Mouse (Mus musculus): ENCODE results near the gene Slc25a38. TPM values are rescaled to one million over a fixed set of nuclear protein-coding genes. Genes with fewer than 3 reads are reported as not detected.

Gene Slc25a38
- polyA plus RNA-seq (2012): 44.5 and 58.9 TPM in 2 replicates

DNA sequence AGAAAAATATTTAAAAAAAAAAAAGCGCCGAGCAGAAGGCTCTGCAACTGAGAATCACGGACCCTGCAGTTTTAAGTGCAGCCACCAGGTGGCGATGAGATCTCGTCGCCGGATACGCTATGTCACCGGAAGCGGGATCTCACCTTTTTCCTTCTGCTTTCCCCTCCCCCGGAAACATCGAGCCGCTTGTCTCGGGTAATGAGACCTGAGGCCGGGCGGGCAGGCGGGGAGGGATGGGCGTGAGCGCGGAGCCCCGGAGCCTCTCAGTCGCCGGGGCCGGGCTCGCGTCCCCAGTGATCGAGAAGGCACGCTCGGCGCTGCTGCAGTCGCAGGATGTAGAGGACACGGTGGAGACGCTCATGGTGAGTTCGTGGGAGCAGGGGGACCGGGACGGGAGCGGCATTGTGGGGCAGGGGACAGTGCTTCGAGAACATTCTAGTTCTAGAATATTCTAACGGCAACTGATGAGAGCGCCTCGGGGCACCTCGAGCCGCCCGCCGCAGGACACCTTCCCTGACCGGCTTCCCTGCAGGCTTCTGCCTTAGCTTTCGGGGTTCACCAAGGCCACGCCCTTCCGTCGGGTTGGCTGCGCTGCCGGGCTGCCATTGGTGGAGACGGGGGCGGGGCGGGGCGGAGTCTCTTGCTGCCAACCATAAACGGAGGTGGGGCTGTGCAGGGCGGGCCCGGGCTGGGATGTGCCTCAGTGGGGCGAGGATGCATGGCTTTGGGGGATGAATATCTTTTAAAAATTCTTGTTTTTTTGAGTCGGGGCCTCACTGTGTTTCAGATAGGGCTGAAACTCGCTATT is at the start of gene Slc25a38:
Slc25a38 (plus strand) TSS at position 164 of the 808 bp plus-strand sequence.

DNA sequence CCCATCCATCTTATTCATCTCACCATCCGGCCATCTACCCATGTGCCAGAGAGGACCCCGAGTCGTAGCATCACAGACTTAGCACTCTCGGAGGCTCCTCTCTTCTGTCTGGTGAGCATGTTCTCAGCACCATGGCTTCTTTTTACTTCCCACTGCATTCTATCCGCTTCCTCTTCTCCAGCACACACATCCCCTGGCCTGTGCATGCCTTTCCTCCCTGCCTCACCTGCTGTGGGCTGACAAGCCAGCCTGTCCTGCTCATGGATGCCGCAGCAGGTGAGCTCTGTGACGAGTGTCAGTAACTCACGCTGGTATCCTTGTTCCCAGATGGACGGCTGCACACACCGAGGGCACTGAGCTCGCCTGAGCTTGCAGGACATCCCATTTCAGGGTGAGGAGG is 40.4 kb upstream of the Slc25a38 start, which contains the start of gene Cx3cr1:
Cx3cr1 (minus strand) TSS at position 101 of the 400 bp plus-strand sequence.

DNA sequence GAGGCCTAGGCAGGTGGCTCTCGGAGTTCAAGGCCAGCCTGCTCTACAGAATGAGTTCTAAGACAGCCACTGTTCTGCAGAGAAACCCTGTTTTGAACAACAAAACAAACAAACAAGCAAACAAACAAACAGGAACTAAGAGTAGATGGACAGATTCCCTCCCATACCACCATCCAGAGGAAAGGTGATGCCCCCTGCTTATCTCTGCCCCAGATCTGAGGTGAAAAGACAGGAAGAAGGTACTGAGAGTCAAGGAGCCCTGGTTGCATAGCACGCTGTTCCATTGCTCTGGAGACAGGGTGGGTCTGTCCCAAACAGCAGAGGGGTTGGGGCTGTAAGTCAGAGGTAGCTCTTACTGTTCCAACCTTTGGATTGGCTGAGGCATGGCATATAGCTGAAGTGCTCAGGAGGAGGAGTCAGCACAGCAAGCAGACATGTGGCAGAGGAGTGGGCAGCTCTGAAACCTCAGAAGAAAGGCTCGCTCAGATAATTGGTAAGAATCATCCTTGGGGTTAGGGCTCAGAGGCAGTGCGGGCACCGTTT is 18.4 kb upstream of the Slc25a38 start, which contains the start of gene Ccr8:
Ccr8 (plus strand) TSS at position 419 of the 543 bp plus-strand sequence.

DNA sequence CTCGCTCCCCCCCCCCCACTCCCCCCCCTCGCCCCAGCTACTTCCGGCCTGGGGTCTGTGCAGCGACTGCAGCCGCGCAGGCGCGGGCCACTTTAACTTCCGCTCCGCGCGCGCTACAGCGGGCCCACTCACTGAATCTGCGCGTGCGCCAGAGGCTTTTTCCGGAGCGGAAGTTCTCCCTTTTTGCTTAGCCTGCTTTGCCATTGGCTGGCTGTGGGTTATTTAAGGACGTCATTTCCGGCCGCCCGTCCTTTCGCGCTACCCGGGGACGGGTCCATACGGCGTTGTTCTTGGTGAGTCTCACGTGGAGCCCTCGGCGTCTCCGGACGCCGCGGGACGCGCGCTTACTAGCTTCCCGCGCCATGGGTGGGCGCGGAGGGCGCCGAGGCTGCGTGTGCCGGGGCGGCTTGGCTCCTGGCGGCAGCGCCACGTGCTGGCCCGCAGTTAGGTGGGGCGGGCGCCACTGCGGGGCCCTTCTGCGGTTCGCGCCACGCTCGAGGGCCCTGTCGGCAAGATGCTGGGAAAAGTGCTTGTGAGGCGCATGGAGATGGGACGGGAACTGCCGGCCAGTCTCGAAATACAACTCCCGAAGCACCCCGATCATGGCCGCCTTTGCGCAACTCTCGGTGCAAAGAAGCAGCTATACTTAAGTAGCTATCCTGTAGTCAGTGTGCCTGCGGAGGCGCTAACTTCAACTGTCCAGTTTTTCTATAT is 17.5 kb downstream of the Slc25a38 start, which contains the start of gene Rpsa:
Rpsa (plus strand) TSS at position 152 of the 714 bp plus-strand sequence.

DNA sequence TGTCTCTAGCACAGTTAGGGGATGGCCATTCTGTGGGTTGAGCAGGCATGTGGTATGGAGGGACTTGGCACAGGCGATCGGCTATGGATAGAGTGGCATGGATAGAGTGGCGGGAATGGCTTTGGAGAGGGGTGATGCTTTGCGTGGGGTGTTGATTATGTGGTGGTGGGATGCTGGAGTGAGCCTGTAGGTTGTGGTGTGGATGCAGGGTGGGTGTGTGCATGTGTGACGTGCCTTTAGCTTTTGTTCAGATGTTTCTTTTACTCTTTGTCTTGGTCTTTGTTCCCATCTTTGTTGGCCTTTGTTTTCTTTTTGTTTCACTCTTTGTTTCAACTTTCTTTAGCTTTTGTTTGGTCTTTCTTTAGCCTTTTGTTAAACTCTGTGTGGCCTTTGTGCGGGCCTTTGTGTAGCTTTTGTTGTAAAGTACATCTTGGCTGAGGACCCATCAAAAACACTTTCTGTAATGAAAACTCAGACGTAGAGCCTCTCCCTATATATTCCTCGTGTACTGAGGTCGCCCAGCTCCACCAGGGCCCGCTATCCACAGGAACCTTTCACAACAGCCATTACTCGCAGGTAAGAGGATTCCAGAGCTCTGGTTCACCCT is 39.2 kb downstream of the Slc25a38 start, which contains the start of gene Mobp:
Mobp (plus strand) TSS at position 486 of the 607 bp plus-strand sequence.

Other genes with a start within 250 kb of the Slc25a38 start
- 16.2 and 17.0 TPM in 2 replicates for gene Wdr48, start 215.5 kb upstream of the Slc25a38 start, polyA plus RNA-seq (2012)
- 19.8 and 27.4 TPM in 2 replicates for gene Gorasp1, start 172.8 kb upstream of the Slc25a38 start, polyA plus RNA-seq (2012)
- 2.6 and 3.3 TPM in 2 replicates for gene Ttc21a, start 172.8 kb upstream of the Slc25a38 start, polyA plus RNA-seq (2012)
- gene Csrnp1, start 125.7 kb upstream of the Slc25a38 start, polyA plus RNA-seq (2012): 286 and 324 TPM in 2 replicates
- not detected in 2 replicates for gene Xirp1, start 86.8 kb upstream of the Slc25a38 start, polyA plus RNA-seq (2012)
- 0.60 and 1.2 TPM in 2 replicates for gene Cx3cr1, start 40.5 kb upstream of the Slc25a38 start, polyA plus RNA-seq (2012)
- gene Ccr8, start 18.3 kb upstream of the Slc25a38 start, polyA plus RNA-seq (2012): not detected in 2 replicates
- 9,060 and 9,210 TPM in 2 replicates for gene Rpsa, start 17.3 kb downstream of the Slc25a38 start, polyA plus RNA-seq (2012)
- gene Mobp, start 39.3 kb downstream of the Slc25a38 start, polyA plus RNA-seq (2012): not detected in 2 replicates
- gene Myrip, start 191.1 kb downstream of the Slc25a38 start, polyA plus RNA-seq (2012): 0.54 and 0.56 TPM in 2 replicates

Data from megakaryocyte-erythroid progenitor cell, adult 5 weeks (primary cell).